Mouse (Mus musculus) limb, embryonic 14.5 days (tissue): ENCODE measurements at regions not wholly inside any gene's neighbourhood (a gene's known extent, or its start where the extent isn't known, plus 50 kb on each side); places are given as distances from the start of the nearest gene placed in this dataset.

ENCODE experiments used
- ATAC-seq: fragments of 200-750 bp; cut with Nextera tagmentation; 2 replicates; pipeline ENCODE4 v1.8.0; 2017; ENCODE audit warnings: low read depth, moderate number of reproducible peaks, moderate TSS enrichment; ENCODE audit not compliant: low FRiP score
- DNase-seq: peaks from one replicate; pipeline ENCODE4 v3.0.0-alpha.2; 2015; ENCODE audit warnings: low spot score
- H3K27ac ChIP-seq: fragments of 300-500 bp; sonication (generic); replicated peaks from 2 replicates; pipeline ENCODE4 v1.5.1; 2014; ENCODE audit warnings: low read depth, mild to moderate bottlenecking, low read length, moderate library complexity, mixed read lengths
- H3K27me3 ChIP-seq: fragments of 300-500 bp; sonication (generic); 2 replicates; pipeline ENCODE4 v1.6.1; 2014; ENCODE audit warnings: low read length, mixed read lengths; ENCODE audit not compliant: control insufficient read depth, insufficient read depth
- H3K36me3 ChIP-seq: fragments of 300-500 bp; sonication (generic); 2 replicates; pipeline ENCODE4 v1.6.1; 2014; ENCODE audit warnings: mild to moderate bottlenecking, low read length, moderate library complexity, mixed read lengths; ENCODE audit not compliant: control insufficient read depth, insufficient read depth
- H3K4me1 ChIP-seq: fragments of 300-500 bp; sonication (generic); 2 replicates; pipeline ENCODE4 v1.6.1; 2014; ENCODE audit warnings: antibody characterized with exemption, low read length, mixed read lengths; ENCODE audit not compliant: control insufficient read depth, insufficient read depth
- H3K4me2 ChIP-seq: fragments of 300-500 bp; sonication (generic); replicated peaks from 2 replicates; pipeline ENCODE4 v1.6.1; 2014; ENCODE audit warnings: low read depth, mild to moderate bottlenecking, low read length, moderate library complexity; ENCODE audit not compliant: severe bottlenecking
- H3K4me3 ChIP-seq: fragments of 300-500 bp; sonication (generic); replicated peaks from 2 replicates; pipeline ENCODE4 v1.5.1; 2014; ENCODE audit warnings: low read length
- H3K9ac ChIP-seq: fragments of 300-500 bp; sonication (generic); 2 replicates; pipeline ENCODE4 v1.6.1; 2014; ENCODE audit warnings: mild to moderate bottlenecking, low read depth, low read length, moderate library complexity; ENCODE audit not compliant: severe bottlenecking
- H3K9me3 ChIP-seq: fragments of 300-500 bp; sonication (generic); 2 replicates; pipeline ENCODE4 v1.6.1; 2016; ENCODE audit warnings: low read length; ENCODE audit not compliant: control insufficient read depth
- POLR2A ChIP-seq: fragments of 200-500 bp; IDR thresholded peaks from 2 replicates; pipeline ENCODE4 v1.8.0; 2012; ENCODE audit warnings: inconsistent platforms, mild to moderate bottlenecking, moderate library complexity, borderline replicate concordance; ENCODE audit not compliant: insufficient read depth, insufficient read length; ENCODE audit errors: extremely low read depth
- WGBS: fragments of 180-500 bp; shearing (Covaris S2); extraction: QIAGEN DNeasy Blood & Tissue Kit; methylation state at CpG from one replicate; pipeline ENCODE4 v1.1.7; 2014; 5-methylcytosine and 5-hydroxymethylcytosine counted together

GRCm38 (mm10) chr17:45334732-45335381 is 98.7 kb downstream of the Cdc5l start:
- H3K4me3 ChIP-seq, result no peak overlapping the region
- no peaks in the 10 kb centered on the region for H3K9me3 ChIP-seq
- ATAC-seq (no peak), DNase-seq (no peak)
- 0 out of 2 replicates have a peak, but pooled peaks cover 4% of the 10 kb centered on the region for H3K4me1 ChIP-seq
- H3K27ac ChIP-seq, result no peak overlapping the region
- WGBS, result 66% methylated on average over 13 of the region's 13 CpGs
- H3K4me2 ChIP-seq, result no peak overlapping the region
- H3K27me3 ChIP-seq, result no peaks in the 10 kb centered on the region; the same call in 1 of the 2 replicates
- no peak overlapping the region for H3K9ac ChIP-seq
- no peak for TF ChIP-seq POLR2A
- H3K36me3 ChIP-seq, result no peaks in the 10 kb centered on the region

GRCm38 (mm10) chr17:45332321-45332720 is 101.2 kb downstream of the Cdc5l start:
- Histone ChIP-seq H3K4me2 (no peak overlapping the region), H3K9ac (no peak overlapping the region), H3K27ac (no peak overlapping the region), H3K27me3 (peaks cover 9% of the 10 kb centered on the region; the same call in 1 of the 2 replicates), H3K36me3 (no peaks in the 10 kb centered on the region), H3K4me1 (peaks cover 6% of the 10 kb centered on the region; the same call in 1 of the 2 replicates), H3K9me3 (no peaks in the 10 kb centered on the region), H3K4me3 (no peak overlapping the region)
- DNase-seq (no peak), ATAC-seq (no peak)
- no peak for TF ChIP-seq POLR2A
- WGBS, result 71% methylated on average over 12 of the region's 12 CpGs

GRCm38 (mm10) chr17:45329241-45329640 is 104.3 kb downstream of the Cdc5l start:
- Histone ChIP-seq H3K4me1 (peaks cover 20% of the 10 kb centered on the region), H3K36me3 (no peaks in the 10 kb centered on the region), H3K9me3 (no peaks in the 10 kb centered on the region), H3K4me2 (no peak overlapping the region), H3K4me3 (no peak overlapping the region), H3K27ac (no peak overlapping the region), H3K9ac (no peak overlapping the region), H3K27me3 (0 out of 2 replicates have a peak, but pooled peaks cover 9% of the 10 kb centered on the region)
- DNase-seq (no peak), ATAC-seq (no peak)
- no peak for TF ChIP-seq POLR2A
- WGBS, result 25% methylated on average over 9 of the region's 9 CpGs

- H3K9me3 ChIP-seq, result no peaks in the 10 kb centered on the region
- H3K27ac ChIP-seq, result no peak overlapping the region
- peak; percentile 55 for DNase-seq
- H3K36me3 ChIP-seq, result no peaks in the 10 kb centered on the region
- peaks cover 15% of the 10 kb centered on the region for H3K4me1 ChIP-seq
- 0 out of 2 replicates have a peak overlapping the region, but pooled peaks have one; percentile 9 for H3K4me2 ChIP-seq
- 17% methylated on average over 10 of the region's 10 CpGs for WGBS
- H3K9ac ChIP-seq, result no peak overlapping the region
- peak; percentile 73; the same call in 1 of the 2 replicates for ATAC-seq
- H3K4me3 ChIP-seq, result no peak overlapping the region
- TF ChIP-seq POLR2A, result no peak
- peaks cover 24% of the 10 kb centered on the region for H3K27me3 ChIP-seq
Measured at GRCm38 (mm10) chr17:45326726-45327125, 106.8 kb downstream of the Cdc5l start.

GRCm38 (mm10) chr17:45326173-45326572 is 107.4 kb downstream of the Cdc5l start:
- Histone ChIP-seq H3K9me3 (no peaks in the 10 kb centered on the region), H3K9ac (no peak overlapping the region), H3K4me2 (0 out of 2 replicates have a peak overlapping the region, but pooled peaks have one; percentile 9), H3K27me3 (peaks cover 29% of the 10 kb centered on the region), H3K27ac (peak overlapping the region; percentile 39; the same call in 1 of the 2 replicates), H3K4me3 (no peak overlapping the region), H3K36me3 (no peaks in the 10 kb centered on the region), H3K4me1 (peaks cover 15% of the 10 kb centered on the region)
- DNase-seq (peak; percentile 56), ATAC-seq (peak; percentile 57; the same call in 1 of the 2 replicates)
- WGBS, result 14% methylated on average over 7 of the region's 7 CpGs
- no peak for TF ChIP-seq POLR2A
